Mouse (Mus musculus): ENCODE results near the gene Fkbp4. TPM values are rescaled to one million over a fixed set of nuclear protein-coding genes. Genes with fewer than 3 reads are reported as not detected.
"Not testable (repeated sequence)": the region's sequence is repeated elsewhere in the genome, so short reads cannot be mapped to it uniquely, and the experiment has no call there.

Gene Fkbp4
- total and polyA plus RNA-seq, 3 experiments, result 206 to 359 (median 351) TPM

GRCm38 (mm10) chr6:128385026-128385425, 53.5 kb downstream of the Fkbp4 start:
- Histone ChIP-seq H3K9ac (ENCODE audit: low read depth, low read length) (no peak overlapping the region), H3K4me3 (no peak overlapping the region), H3K27ac (no peak overlapping the region), H3K36me3 (ENCODE audit: control insufficient read depth, insufficient read depth, low read length) (no peaks in the 10 kb centered on the region), H3K27me3 (ENCODE audit: control insufficient read depth, insufficient read depth, low read length) (no peaks in the 10 kb centered on the region), H3K4me1 (ENCODE audit: control insufficient read depth, insufficient read depth, low read length) (no peaks in the 10 kb centered on the region), H3K79me2 (replicated peaks; ENCODE audit: control insufficient read depth, insufficient read depth, low read length) (no peaks in the 10 kb centered on the region)
- TF ChIP-seq POLR2A (IDR thresholded peaks at IDR 0.05; ENCODE audit: insufficient read depth, low read depth, low read length) (no peak), EP300 (IDR thresholded peaks at IDR 0.05; ENCODE audit: insufficient read depth, low read depth, low read length) (no peak), CTCF (IDR thresholded peaks at IDR 0.05) (no peak)
- 66% methylated on average over 1 of the region's 1 CpGs for WGBS
- DNase-seq, result no peak
- intact Hi-C loops (cut with DNase I), result no loop called here

DNA sequence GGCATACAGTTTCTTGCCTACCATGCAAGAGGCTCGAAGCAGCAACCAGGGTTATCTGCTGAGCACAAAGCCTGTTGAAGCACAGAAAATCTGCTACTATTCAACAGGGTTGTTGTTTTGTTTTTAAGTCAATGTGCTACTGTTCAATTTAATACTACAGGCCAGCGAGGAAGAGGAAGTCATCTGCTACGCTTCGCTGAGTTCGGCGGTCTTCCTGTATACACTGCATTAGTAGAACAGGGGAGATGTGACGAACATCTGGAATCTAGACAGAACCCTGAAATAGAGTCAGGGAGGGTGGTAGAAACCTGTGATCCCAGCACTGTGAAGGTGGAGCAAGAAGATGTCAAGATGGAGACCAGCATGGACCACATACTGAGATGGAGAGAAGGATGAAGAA, 54.7 kb downstream of the Fkbp4 start:
- 55% methylated on average over 7 of the region's 7 CpGs for WGBS
- Histone ChIP-seq H3K27me3 (ENCODE audit: control insufficient read depth, insufficient read depth, low read length) (no peaks in the 10 kb centered on the region), H3K79me2 (replicated peaks; ENCODE audit: control insufficient read depth, insufficient read depth, low read length) (no peaks in the 10 kb centered on the region), H3K4me1 (ENCODE audit: control insufficient read depth, insufficient read depth, low read length) (no peaks in the 10 kb centered on the region), H3K4me3 (no peak overlapping the region), H3K27ac (no peak overlapping the region), H3K36me3 (ENCODE audit: control insufficient read depth, insufficient read depth, low read length) (no peaks in the 10 kb centered on the region), H3K9ac (ENCODE audit: low read depth, low read length) (no peak overlapping the region)
- DNase-seq, result no peak
- TF ChIP-seq CTCF (IDR thresholded peaks at IDR 0.05) (no peak), EP300 (IDR thresholded peaks at IDR 0.05; ENCODE audit: insufficient read depth, low read depth, low read length) (no peak), POLR2A (IDR thresholded peaks at IDR 0.05; ENCODE audit: insufficient read depth, low read depth, low read length) (no peak)
- intact Hi-C loops (cut with DNase I), result no loop called here

- Histone ChIP-seq H3K27me3 (ENCODE audit: control insufficient read depth, insufficient read depth, low read length) (no peaks in the 10 kb centered on the region), H3K36me3 (ENCODE audit: control insufficient read depth, insufficient read depth, low read length) (no peaks in the 10 kb centered on the region), H3K4me3 (no peak overlapping the region), H3K79me2 (replicated peaks; ENCODE audit: control insufficient read depth, insufficient read depth, low read length) (no peaks in the 10 kb centered on the region), H3K9ac (ENCODE audit: low read depth, low read length) (no peak overlapping the region), H3K4me1 (ENCODE audit: control insufficient read depth, insufficient read depth, low read length) (no peaks in the 10 kb centered on the region), H3K27ac (no peak overlapping the region)
- DNase-seq, result no peak
- intact Hi-C loops (cut with DNase I), result loop anchor here (2.0 kb wide), 1 partner anchor 30 kb away; no protein-coding TSS in a partner anchor
- WGBS, result 76% methylated on average over 3 of the region's 3 CpGs
- TF ChIP-seq CTCF (IDR thresholded peaks at IDR 0.05) (no peak), POLR2A (IDR thresholded peaks at IDR 0.05; ENCODE audit: insufficient read depth, low read depth, low read length) (no peak), EP300 (IDR thresholded peaks at IDR 0.05; ENCODE audit: insufficient read depth, low read depth, low read length) (no peak)
These were observed 57.2 kb downstream of the Fkbp4 start for GRCm38 (mm10) chr6:128381254-128381653.

DNA sequence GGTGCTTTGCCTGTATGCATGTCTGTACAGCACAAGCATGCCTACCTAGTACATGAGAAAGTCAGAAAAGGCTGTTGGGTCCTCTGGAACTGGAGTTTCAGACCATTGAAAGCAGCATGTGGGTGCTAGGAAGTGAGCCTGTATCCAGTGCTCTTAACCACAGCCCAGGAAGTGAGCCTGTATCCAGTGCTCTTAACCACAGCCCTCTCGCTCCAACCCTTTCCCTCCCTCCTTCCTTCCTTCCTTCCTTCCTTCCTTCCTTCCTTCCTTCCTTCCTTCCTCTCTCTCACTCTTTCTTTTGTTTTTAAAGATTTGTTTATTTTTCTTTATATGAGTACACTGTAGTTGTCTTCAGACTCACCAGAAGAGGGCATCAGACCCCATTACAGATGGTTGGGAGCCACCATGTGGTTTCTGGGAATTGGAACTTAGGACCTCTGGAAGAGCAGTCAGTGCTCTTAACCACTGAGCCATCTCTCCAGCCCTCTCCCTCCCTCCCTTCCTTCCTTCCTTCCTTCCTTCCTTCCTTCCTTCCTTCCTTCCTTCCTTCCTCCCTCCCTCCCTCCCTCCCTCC, 57.8 kb downstream of the Fkbp4 start:
- 42% methylated on average over 1 of the region's 1 CpGs for WGBS
- TF ChIP-seq CTCF (IDR thresholded peaks at IDR 0.05), result peak; percentile 45
- not testable (repeated sequence) for H3K27me3 ChIP-seq (ENCODE audit: control insufficient read depth, insufficient read depth, low read length); H3K4me1 ChIP-seq (ENCODE audit: control insufficient read depth, insufficient read depth, low read length); H3K36me3 ChIP-seq (ENCODE audit: control insufficient read depth, insufficient read depth, low read length); H3K79me2 ChIP-seq (replicated peaks; ENCODE audit: control insufficient read depth, insufficient read depth, low read length); H3K27ac ChIP-seq; H3K9ac ChIP-seq (ENCODE audit: low read depth, low read length); DNase-seq; H3K4me3 ChIP-seq
- intact Hi-C loops (cut with DNase I), result loop anchor here (2.0 kb wide), 1 partner anchor 30 kb away; no protein-coding TSS in a partner anchor

Other genes starting within 250 kb of the Fkbp4 start
- gene Tead4, start 137.9 kb downstream of the Fkbp4 start, total RNA-seq (2021), result 1 to 10 TPM; 3.3 to 3.7 TPM
- gene Tead4, start 137.9 kb downstream of the Fkbp4 start, polyA plus RNA-seq (2012; rRNA removed), result 0.98 and 1.8 TPM in 2 replicates
- 1 to 10 TPM; 5.4 to 6.4 TPM for gene Tulp3, start 82.8 kb downstream of the Fkbp4 start, total RNA-seq (2021)
- gene Tulp3, start 82.8 kb downstream of the Fkbp4 start, polyA plus RNA-seq (2012; rRNA removed), result 10.2 and 11.2 TPM in 2 replicates
- gene Rhno1, start 75.8 kb downstream of the Fkbp4 start, total RNA-seq (2021), result 1 to 10 TPM; 7.8 to 9.2 TPM
- gene Rhno1, start 75.8 kb downstream of the Fkbp4 start, polyA plus RNA-seq (2012; rRNA removed), result 5.8 and 6.6 TPM in 2 replicates
- under 1 TPM; 0.65 to 0.89 TPM for gene Foxm1, start 75.7 kb downstream of the Fkbp4 start, total RNA-seq (2021)
- gene Foxm1, start 75.7 kb downstream of the Fkbp4 start, polyA plus RNA-seq (2012; rRNA removed), result 0.80 and 1.6 TPM in 2 replicates
- gene Tex52, start 63.2 kb downstream of the Fkbp4 start, total RNA-seq (2021), result not detected
- 0.12 TPM in 1 of 2 replicates, not detected in the other for gene Tex52, start 63.2 kb downstream of the Fkbp4 start, polyA plus RNA-seq (2012; rRNA removed)
- not detected for gene Gm44596, start 63.2 kb downstream of the Fkbp4 start, total RNA-seq (2021)
- not detected in 2 replicates for gene Gm44596, start 63.2 kb downstream of the Fkbp4 start, polyA plus RNA-seq (2012; rRNA removed)
- 1 to 10 TPM; 1.6 to 2.4 TPM for gene Nrip2, start 39.4 kb downstream of the Fkbp4 start, total RNA-seq (2021)
- gene Nrip2, start 39.4 kb downstream of the Fkbp4 start, polyA plus RNA-seq (2012; rRNA removed), result 2.6 and 3.6 TPM in 2 replicates
- 10 to 100 TPM; 17.0 to 21.2 TPM for gene Itfg2, start 13.7 kb downstream of the Fkbp4 start, total RNA-seq (2021)
- gene Itfg2, start 13.7 kb downstream of the Fkbp4 start, polyA plus RNA-seq (2012; rRNA removed), result 11.9 and 21.5 TPM in 2 replicates
- 1 to 10 TPM; 1.9 to 3.0 TPM for gene Pzp, start 88.0 kb upstream of the Fkbp4 start, total RNA-seq (2021)
- 0.57 and 2.0 TPM in 2 replicates for gene Pzp, start 88.0 kb upstream of the Fkbp4 start, polyA plus RNA-seq (2012; rRNA removed)
- gene A2ml1, start 142.9 kb upstream of the Fkbp4 start, total RNA-seq (2021), result not detected
- gene A2ml1, start 142.9 kb upstream of the Fkbp4 start, polyA plus RNA-seq (2012; rRNA removed), result 1.6 TPM in 1 of 2 replicates, not detected in the other
- not detected for gene Klrb1a, start 184.9 kb upstream of the Fkbp4 start, total RNA-seq (2021)
- gene Klrb1a, start 184.9 kb upstream of the Fkbp4 start, polyA plus RNA-seq (2012; rRNA removed), result 0.20 and 0.59 TPM in 2 replicates
- gene Clec2h, start 223.7 kb upstream of the Fkbp4 start, total RNA-seq (2021), result 1 to 10 TPM in 1 of 2 experiments, under 1 TPM in 1; 0.89 to 1.0 TPM
- not detected in 2 replicates for gene Clec2h, start 223.7 kb upstream of the Fkbp4 start, polyA plus RNA-seq (2012; rRNA removed)